Mouse (Mus musculus) kidney, adult 11 months (tissue): ENCODE measurements around the gene Xab2.
A peak's percentile ranks its signal among the peaks of the same experiment; 100 is the strongest.
"Not testable (repeated sequence)": the region's sequence is repeated elsewhere in the genome, so short reads cannot be mapped to it uniquely, and the experiment has no call there.

Experiments
- DNase-seq: peaks from one replicate; pipeline ENCODE4 v3.0.0; 2022

The Xab2 gene

GRCm38 (mm10) chr8:3609046-3609815 lies 11.9 kb downstream of the Xab2 start:
- DNase-seq = peak; percentile 79

- no peak for DNase-seq
Measured at GRCm38 (mm10) chr8:3607822-3608221, 13.3 kb downstream of the Xab2 start.

GRCm38 (mm10) chr8:3606593-3606992 lies 14.5 kb downstream of the Xab2 start:
- DNase-seq = peak; percentile 33

- DNase-seq = no peak
Measured at GRCm38 (mm10) chr8:3603439-3603838, 17.7 kb downstream of the Xab2 start.

GRCm38 (mm10) chr8:3600401-3600800 lies 20.7 kb downstream of the Xab2 start:
- DNase-seq = no peak

GRCm38 (mm10) chr8:3599219-3599618 lies 21.9 kb downstream of the Xab2 start:
- no peak for DNase-seq

GRCm38 (mm10) chr8:3598054-3598453 lies 23.1 kb downstream of the Xab2 start:
- DNase-seq = no peak

- DNase-seq = no peak
Measured at GRCm38 (mm10) chr8:3594466-3594865, 26.6 kb downstream of the Xab2 start.

GRCm38 (mm10) chr8:3593470-3593869 lies 27.6 kb downstream of the Xab2 start:
- peak; percentile 51 for DNase-seq

GRCm38 (mm10) chr8:3588258-3588633 lies 32.9 kb downstream of the Xab2 start:
- DNase-seq = no peak

GRCm38 (mm10) chr8:3587391-3588257 lies 33.5 kb downstream of the Xab2 start:
- peak; percentile 85 for DNase-seq

GRCm38 (mm10) chr8:3586993-3587390 lies 34.1 kb downstream of the Xab2 start, which contains the start of gene Camsap3:
Camsap3 (plus strand) TSS chr8:3587293.
- no peak for DNase-seq

- no peak for DNase-seq
Measured at GRCm38 (mm10) chr8:3586452-3586851, 34.7 kb downstream of the Xab2 start.

GRCm38 (mm10) chr8:3581961-3582360 lies 39.2 kb downstream of the Xab2 start:
- DNase-seq = not testable (repeated sequence)

- DNase-seq = no peak
Measured at GRCm38 (mm10) chr8:3579390-3580364, 41.4 kb downstream of the Xab2 start.

- DNase-seq = no peak
Measured at GRCm38 (mm10) chr8:3576211-3576960, 44.7 kb downstream of the Xab2 start.

GRCm38 (mm10) chr8:3574546-3574945 lies 46.6 kb downstream of the Xab2 start:
- no peak for DNase-seq

GRCm38 (mm10) chr8:3569784-3570183 lies 51.3 kb downstream of the Xab2 start:
- no peak for DNase-seq

- DNase-seq = no peak
Measured at GRCm38 (mm10) chr8:3568378-3568777, 52.7 kb downstream of the Xab2 start.

GRCm38 (mm10) chr8:3567641-3568371 lies 53.3 kb downstream of the Xab2 start, which contains the start of gene C330021F23Rik:
C330021F23Rik (plus strand) TSS chr8:3567990.
- peak; percentile 77 for DNase-seq
